Mouse (Mus musculus) urinary bladder, postnatal 25 days (tissue): ENCODE data around the gene Slc22a28.
"Not testable (repeated sequence)": the region's sequence is repeated elsewhere in the genome, so short reads cannot be mapped to it uniquely, and the experiment has no call there.

ENCODE experiments used
- DNase-seq: peaks from one replicate; pipeline ENCODE4 v3.0.0; 2022; ENCODE audit warnings: low spot score

Gene Slc22a28

DNA sequence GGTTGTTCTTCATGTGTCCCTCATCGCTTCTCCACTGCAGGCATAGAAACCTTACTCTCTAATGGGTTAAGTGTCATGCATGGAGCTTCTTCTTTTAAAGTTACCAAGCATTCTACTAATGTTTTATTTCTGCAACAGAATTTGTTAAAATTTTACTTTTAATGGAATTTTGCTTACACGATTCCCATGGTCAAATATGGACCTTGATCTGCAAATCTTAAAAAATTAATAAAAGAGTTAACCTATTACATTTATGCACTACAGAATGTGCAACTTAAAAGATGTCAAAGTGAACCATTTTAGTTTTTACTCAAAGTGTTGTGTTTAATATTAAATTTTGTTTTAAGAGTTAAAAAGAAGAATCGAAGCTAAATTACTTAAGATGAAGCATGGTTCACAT is at the start of gene Slc22a28:
Slc22a28 (minus strand) TSS at position 102 of the 400 bp plus-strand sequence.
- DNase-seq: not testable (repeated sequence)

DNA sequence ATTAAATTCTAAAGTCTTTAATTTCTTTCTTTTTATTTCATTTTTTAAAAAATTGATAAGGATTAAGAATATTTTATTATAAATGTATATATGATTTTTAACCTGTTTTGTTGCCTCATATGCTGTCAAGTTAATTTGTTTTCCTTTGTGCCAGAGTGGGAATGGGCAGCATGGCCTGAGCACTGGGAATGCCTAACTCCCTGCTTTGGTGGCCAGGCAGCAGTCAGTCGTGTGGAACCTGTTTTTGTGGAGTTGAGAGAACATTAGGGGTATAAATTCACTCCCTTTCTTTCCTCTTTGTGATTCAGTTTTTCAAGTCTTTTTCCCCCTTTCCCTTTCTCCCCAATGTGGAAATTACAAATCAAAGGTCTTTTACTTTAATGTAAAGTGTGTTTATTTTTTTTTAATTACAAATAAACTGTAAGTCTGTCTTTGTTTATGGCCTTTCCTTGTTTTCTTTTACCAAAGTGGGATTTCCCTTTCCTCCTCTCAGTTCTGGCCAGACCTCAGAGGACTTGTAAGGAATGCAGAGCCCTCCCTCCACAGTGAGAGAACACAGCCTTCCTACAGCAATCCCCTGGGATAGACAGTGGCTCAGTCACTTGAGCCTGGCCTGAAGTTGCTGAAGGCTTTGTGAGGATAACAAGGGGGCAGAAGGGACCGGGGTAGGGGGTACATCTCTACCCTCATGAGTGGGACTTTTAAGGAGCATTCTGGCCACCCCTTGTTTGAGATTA is 17.2 kb upstream of the Slc22a28 start:
- no peak for DNase-seq

DNA sequence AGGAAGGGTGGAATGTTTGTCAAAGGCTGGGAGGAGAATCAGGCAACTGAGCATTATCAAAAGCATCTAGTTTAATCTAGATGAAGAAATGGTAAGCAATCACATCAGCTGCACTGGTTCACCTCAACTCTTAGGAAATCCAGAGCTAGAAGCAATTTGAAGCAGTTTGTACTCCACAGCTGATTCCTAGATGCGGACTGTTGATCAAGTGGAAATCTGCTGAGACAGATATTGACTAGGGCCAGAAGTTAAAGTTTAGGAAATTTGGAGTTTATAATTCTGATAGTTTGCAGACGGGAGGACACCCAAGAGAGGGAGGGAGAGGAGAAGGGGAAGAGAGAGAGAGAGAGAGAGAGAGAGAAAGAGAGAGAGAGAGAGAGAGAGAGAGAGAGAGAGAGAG is 10.9 kb upstream of the Slc22a28 start:
- not testable (repeated sequence) for DNase-seq

DNA sequence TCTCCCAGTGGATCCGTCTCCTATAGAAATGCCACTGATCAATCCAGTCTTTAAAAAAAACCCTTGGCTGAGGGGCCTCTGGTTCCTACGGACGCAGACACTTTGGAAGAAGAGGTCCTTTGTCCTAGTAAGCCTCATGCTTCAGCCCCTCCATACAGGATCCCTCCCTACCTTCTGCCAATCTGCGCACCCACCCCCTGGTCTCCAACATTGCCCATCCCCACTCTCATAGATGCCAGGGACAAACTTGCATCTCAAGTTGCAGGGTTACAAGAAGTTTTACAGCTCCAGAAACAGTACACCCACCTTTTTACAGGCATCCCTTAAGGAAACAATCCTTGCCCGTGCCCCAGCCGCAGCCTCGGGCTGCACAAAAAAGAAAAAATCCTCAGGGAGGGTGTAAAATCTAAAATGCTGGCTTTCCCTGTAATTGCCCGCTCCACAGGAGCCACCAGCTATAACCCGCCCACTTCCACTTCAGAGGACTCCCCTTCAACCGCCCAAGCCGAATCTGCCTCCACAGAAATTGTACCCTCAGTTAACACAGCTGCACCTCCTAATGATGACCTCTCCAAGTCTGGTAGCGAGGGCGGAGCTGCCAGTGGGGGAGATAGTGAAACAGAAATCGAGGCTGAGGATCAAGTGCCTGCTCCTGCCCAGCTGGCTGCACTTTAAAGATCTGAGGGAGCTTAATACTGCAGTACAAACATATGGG is 2.5 kb upstream of the Slc22a28 start:
- DNase-seq: not testable (repeated sequence)

DNA sequence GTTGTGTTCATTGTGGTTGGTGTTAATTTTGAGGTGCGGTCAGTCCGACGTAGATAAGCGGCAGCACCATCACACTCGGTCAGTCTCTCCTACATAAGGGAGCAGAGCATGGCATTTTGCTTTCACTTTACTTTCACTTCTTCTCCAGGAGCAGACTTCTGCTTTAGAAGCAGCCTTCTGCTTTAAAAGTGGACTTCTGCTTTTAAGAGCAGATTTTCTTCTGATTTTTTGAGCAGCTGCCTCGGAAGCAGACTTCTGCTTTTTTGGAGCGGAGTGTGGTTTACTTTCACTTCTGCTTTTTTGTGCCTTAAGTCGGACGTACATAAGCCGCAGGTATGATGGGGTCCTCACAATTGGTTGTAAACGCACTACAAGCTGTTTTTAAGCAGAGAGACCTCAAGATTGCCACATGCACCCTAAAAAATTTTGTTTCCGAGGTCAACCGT is 111.9 kb downstream of the Slc22a28 start:
- DNase-seq: no peak

DNA sequence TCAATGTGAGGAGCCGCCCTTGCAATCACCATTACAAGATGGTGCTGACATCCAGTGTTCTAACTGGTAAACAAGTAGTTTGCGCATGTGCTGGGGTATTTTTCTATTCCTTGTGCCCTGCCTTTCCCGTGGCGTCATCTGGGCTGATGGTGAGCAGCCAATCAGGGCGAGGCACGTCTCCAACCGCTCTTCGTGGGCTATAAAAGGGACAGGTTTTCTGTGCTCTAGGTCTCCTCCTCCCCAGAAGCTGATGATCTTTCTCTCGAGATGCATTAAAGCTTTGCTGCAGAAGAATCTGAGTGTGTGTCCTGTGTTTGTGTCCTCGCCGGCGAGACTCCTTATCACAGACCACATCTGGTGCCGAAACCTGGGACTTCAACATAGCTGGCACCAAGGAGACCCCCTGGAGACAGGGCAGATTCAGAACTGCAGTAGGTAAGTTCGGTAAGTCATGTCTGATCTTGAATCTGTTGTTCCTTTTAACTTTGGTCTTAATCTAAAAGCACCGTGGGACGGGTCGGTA is 112.4 kb downstream of the Slc22a28 start:
- DNase-seq: not testable (repeated sequence)

DNA sequence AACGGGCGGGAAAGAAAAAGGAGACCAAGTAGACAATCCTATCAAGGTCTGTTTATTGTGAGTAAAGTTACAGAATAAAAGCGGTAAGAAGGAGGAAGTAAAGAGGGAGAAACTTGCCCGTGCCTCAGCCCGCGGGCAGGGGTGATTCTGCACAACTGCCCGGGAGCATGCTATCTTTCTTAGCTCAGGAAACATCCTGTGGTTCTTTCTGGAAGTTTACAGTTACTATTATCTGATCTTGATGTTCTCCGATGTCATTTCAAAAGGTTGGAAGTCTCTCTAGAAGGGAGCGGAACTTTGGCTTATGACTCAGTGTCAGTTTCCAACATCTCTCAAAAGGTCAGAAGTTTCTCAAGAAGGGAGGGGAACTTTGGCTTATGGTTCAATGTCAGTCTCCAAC is 113.2 kb downstream of the Slc22a28 start:
- DNase-seq: not testable (repeated sequence)
